Mouse (Mus musculus): ENCODE data around the gene Plcl2.
"Not testable (repeated sequence)": the region's sequence is repeated elsewhere in the genome, so short reads cannot be mapped to it uniquely, and the experiment has no call there.

The Plcl2 gene

GRCm38 (mm10) chr17:50500806-50501205 is 8.4 kb upstream of the Plcl2 start:
- no peak for DNase-seq (ENCODE audit: low read depth)

GRCm38 (mm10) chr17:50503075-50503474 is 6.1 kb upstream of the Plcl2 start:
- DNase-seq (ENCODE audit: low read depth) = no peak

DNA sequence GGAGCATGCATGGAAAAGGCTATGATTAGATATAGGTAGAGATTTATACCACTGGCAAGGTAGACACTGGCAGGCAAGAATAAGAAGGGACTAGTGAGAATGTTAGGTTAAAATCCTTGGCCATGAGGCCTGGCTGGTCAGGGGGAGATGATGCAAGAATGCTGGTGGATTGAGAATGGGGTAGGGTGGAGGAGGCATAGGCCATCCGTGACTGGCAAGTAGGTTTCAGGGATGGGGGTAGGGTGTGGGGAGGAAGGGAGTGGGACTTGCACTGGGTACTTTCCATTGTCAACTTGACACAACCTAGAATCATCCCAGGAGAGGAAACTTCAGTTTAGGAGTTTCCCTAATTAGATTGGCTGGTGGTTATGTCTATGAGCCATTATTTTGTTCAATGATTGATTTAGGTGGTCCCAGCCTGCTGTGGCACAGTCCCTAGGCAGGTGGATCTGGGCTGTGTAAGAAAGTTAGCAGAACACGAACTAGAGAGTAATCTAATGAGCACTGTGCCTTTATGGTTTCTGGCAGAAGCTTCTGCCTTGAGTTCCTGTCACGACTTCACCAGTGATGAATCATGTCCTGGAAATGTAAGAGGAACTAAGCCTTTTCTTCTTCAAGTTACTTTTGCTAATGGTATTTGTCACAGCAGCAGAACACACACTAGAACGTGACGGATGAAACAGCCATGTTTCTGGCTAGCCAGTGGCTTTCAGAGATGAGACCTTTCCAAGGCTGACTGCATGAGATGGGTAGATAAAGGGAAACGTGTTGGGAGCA is 4.9 kb upstream of the Plcl2 start:
- DNase-seq (ENCODE audit: low read depth) = no peak

GRCm38 (mm10) chr17:50505910-50506634 is 3.1 kb upstream of the Plcl2 start:
- DNase-seq (ENCODE audit: low read depth) = no peak

GRCm38 (mm10) chr17:50506861-50507321 is 2.3 kb upstream of the Plcl2 start:
- no peak for DNase-seq (ENCODE audit: low read depth)

GRCm38 (mm10) chr17:50508055-50508774 is 988 bp upstream of the Plcl2 start:
- DNase-seq (ENCODE audit: low read depth) = no peak

DNA sequence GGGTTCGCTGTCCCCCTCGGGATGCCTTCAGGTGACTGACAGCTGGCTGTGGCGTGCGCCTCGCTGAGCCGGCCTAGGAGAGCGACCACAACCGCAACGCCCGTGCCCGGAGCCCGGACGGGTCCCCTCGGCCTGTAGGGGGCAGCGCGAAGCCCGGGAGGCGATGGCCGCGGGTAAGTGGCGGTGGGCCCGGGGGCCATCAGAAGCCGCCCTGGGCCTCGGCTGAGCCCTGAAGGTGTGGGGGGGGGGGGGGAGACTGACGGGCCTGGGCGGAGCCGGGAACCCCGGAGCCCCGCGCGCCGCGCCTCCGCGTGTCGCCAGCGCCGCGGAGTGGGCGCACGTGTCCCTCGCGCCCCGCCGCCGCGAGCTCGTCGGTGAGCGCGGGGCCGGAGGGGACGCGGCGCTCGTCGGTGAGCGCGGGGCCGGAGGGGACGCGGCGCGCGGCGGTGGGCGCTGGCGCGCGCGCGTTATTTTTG is 390 bp upstream of the Plcl2 start:
- peak; percentile 60 for DNase-seq (ENCODE audit: low read depth)

- DNase-seq (ENCODE audit: low read depth) = no peak
Measured at GRCm38 (mm10) chr17:50510279-50510678, 1.1 kb downstream of the Plcl2 start.

DNA sequence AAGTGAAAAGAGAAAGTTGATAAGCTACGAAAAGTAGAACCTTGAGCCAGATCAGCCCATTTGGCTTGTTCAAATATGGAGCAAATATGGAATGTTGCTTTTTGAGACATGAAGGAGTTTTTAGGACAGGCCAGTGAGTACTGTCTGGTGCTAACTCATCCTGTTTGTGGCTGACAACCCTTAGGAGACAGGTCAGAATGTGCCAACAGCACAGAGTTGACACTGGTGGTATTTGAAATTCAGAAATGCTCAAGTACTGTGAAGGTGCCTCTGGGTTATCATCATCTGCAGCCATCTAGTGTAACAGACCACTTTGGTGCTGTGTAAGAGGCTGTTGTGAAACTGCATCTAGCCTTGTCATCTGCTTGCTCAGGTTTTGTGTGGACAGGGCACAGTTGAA is 1.5 kb downstream of the Plcl2 start:
- DNase-seq (ENCODE audit: low read depth) = no peak

DNA sequence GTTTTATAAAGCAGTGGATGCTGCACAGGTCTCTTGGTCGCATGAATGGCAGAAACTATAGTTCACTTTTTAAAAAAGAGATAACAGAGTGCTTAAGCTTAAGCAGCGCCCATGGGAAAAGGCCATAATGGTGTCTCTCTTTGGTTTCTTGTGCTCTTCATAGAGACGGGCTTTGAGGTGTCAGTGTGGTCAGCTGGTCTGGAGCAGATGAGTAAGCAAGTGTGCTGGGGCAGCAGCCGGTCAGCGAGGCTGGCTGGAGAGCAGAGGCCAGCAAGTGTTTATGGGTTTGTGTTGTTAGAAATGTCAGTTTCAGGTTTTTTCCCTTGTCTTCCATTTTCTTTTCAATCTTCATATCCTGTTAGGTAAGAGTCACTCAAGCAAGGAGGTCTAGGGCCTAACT is 3.0 kb downstream of the Plcl2 start:
- DNase-seq (ENCODE audit: low read depth) = no peak

DNA sequence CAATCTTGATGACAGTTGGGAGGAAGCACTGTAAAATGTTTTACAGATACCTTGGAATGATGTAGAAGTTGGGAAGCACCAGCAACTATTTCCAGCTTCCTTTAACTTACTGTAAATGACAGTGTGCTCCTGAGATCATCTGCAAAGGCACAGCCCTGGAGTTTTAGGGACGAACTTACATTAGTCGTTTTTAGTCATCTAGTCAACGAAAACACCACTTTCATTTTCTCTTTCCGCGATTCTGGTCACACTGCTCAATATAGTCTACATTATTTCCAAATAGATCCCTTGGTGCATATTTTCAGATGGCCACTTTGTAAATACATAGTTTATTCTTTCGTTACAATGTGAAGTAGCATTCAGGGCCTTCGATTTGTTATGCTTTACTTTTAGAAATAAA is 3.6 kb downstream of the Plcl2 start:
- DNase-seq (ENCODE audit: low read depth) = no peak

DNA sequence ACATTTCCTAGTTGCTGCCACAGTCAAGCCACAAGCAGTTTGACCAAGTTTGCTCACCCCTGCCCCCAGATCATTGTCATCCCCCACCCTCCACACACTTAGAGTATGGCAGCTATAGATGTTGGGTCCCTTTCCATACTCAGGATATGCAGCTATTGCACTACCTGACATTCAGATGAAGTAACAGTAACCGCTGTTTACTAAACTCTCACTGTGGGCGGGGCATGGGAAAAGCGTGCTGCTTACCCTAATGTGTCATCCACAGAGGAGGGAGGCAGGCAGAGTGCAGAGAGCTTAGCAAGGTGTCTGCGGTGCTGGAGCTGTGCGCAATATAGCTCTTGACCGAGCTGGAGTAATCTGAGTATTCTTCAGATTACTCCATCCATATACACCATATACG is 4.2 kb downstream of the Plcl2 start:
- DNase-seq (ENCODE audit: low read depth) = no peak

DNA sequence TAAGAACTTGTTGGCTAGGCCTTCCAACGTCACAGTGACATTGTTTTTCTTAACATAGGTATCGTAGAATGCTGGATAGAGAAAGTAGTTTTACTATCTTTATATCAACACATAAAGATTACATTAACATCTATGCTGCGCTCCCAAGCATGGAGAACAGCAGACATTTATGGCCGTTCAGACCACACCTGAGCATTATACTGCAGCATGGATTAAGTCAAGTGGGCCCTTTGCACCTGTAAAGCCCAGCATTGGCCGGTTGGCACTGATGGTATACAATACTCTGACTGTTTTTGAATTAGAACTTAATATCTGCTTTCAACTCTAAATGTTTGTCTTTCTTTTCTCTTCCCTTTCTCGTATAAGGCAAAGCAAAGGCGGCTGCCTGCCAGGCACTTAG is 4.8 kb downstream of the Plcl2 start:
- DNase-seq (ENCODE audit: low read depth) = no peak

DNA sequence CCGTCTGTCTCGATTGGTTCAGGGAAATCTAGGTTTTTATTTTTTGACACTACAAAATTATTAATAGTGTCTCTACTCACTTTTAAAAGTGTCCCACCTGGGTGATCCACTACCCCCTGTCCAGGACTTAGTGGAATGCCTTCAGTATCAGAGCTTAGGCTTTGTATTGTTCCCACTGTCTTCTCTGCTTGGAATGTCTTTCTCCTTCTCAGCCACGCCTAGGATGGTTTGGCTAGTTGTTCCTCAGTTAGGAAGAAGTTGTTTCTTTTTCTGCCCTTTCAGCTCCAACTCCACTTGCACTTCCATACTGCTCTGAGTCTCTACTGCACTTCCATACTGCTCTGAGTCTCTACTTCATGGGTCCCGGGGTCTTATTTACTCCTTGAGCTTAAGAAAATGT is 6.7 kb downstream of the Plcl2 start:
- no peak for DNase-seq (ENCODE audit: low read depth)

- DNase-seq (ENCODE audit: low read depth) = no peak
Measured at GRCm38 (mm10) chr17:50517781-50518415, 8.7 kb downstream of the Plcl2 start.

GRCm38 (mm10) chr17:50519588-50519987 is 10.4 kb downstream of the Plcl2 start:
- DNase-seq (ENCODE audit: low read depth) = no peak

- DNase-seq (ENCODE audit: low read depth) = no peak
Measured at GRCm38 (mm10) chr17:50522473-50523083, 13.4 kb downstream of the Plcl2 start.

GRCm38 (mm10) chr17:50524970-50525369 is 15.8 kb downstream of the Plcl2 start:
- no peak for DNase-seq (ENCODE audit: low read depth)

DNA sequence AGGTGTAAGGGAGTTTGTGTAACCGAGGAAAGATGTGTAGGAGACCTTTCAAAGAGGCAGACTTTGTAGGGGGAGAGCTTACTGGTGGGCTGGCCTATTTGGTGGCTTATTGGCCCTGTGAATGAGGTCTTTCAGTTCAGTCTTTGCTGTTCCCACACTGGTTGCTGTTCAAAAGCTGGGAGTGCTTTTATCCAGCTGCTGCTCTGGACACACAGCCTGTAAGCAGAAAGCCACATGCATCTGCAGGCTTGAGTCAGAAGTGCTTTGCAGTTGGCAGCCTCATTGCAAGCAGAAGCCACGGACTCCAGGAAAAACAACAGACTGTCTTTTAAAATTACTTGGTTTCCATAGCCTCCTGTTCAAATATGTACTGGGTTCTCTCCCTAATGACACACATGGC is 16.6 kb downstream of the Plcl2 start:
- no peak for DNase-seq (ENCODE audit: low read depth)

DNA sequence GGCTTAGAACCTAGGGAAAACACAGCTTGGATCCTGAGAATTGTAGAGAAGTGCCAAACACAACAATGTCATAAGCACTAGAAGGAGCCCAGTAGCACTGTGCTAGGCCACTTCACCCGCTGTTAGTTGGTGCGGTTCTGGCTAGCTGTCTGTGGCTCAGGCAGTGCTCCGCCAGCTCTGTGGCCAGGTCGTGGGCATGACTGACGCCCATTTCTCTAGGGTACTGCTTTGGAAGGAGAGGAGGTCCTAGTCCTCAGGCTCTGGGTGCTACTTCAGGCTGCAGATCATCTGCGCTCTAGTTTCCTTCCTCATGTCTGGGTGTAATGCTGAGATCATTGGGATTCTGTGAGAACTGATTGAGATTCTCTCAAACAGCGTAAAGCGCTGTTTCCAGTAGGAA is 20.9 kb downstream of the Plcl2 start:
- no peak for DNase-seq (ENCODE audit: low read depth)

GRCm38 (mm10) chr17:50534889-50535288 is 25.7 kb downstream of the Plcl2 start:
- not testable (repeated sequence) for DNase-seq (ENCODE audit: low read depth)
